Mouse (Mus musculus): ENCODE measurements around the gene Gabrb3. TPM values are rescaled to one million over a fixed set of nuclear protein-coding genes. Genes with fewer than 3 reads are reported as not detected.

Gabrb3 gene
- polyA plus RNA-seq, 1 experiment from 2014 or later, result 67.4 TPM

DNA sequence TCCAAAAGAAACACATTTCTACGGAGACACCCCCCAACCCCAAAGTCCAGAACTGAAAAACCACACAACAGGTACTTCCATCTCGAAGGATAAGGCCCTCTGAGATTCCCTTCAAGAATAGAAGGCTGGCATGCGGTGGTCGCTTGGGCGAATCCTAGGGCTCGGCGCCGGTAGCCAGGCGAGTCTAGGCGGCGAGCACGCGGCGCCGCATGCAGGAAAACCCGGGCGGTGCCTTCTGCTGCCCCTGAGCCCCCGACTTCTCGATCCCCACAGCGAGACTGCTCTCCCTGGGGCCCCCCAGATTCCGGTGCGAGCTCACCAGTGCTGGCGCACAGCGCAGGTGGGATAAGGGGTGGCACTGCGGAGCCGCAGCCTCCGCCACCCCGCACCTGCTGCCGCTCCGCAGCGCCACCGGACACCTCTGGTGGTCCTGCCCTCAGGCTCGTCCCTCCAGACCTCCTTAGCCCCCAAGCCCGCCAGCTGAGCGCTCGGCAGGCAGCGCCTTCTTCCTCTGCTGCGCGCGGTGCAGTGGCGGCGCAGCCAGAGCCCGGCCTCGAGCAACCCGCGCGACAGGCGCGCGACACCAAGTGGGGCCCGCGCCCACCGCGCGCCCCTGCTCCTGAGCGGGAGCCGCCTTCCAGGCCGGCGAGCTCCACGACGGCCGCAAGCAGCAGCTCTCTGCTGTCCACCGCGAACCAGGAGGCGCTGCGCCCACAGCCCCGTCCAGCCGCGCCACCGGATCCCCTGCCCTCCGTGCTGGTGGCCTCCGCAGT is 89.6 kb downstream of the Gabrb3 start:
- ATAC-seq, result peak; percentile 85
- Histone ChIP-seq H3K4me3 (ENCODE audit: low read depth, low read length) (peak overlapping the region; percentile 73), H3K9me3 (replicated peaks; ENCODE audit: control insufficient read depth, low read length, poor library complexity, severe bottlenecking) (no peaks in the 10 kb centered on the region), H3K27ac (ENCODE audit: low read length) (peak overlapping the region; percentile 60), H3K9ac (ENCODE audit: low read depth, low read length) (peak overlapping the region; percentile 85), H3K4me2 (ENCODE audit: low read length) (peak overlapping the region; percentile 73), H3K36me3 (ENCODE audit: control insufficient read depth, insufficient read depth, low read length) (no peaks in the 10 kb centered on the region), H3K4me1 (ENCODE audit: control insufficient read depth, insufficient read depth, low read length) (peaks cover 8% of the 10 kb centered on the region; the same call in 1 of the 2 replicates), H3K27me3 (ENCODE audit: control insufficient read depth, insufficient read depth, low read depth, low read length) (peaks cover 18% of the 10 kb centered on the region)
- WGBS, result under 1% methylated on average over 63 of the region's 72 CpGs

DNA sequence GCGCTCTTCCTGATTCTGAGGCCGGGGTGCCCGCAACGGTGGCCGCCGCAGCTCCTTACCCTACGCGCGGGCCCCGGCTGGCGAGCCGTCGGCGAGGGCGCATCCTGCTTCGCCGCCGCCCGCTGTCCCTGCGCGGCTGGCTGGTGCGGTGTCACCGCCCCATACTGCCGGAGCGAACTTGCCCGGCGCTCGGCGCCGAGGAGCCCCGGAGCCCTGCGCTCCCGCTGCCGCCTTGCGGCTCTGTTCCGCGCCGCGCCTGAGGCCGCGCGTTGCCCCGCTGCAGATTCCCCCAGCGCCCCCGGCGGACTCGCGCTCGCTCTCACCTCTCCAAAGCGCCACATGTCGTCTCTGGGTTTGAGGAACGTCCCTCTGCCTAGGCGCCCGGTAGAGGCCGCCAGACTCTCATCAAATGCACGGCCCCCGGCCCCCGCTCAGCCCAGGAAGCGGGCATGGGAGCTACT is 90.2 kb downstream of the Gabrb3 start, which contains the start of gene Gabra5:
Gabra5 (minus strand) TSS at position 379 of the 461 bp plus-strand sequence.
- peak within 1 kb of the TSS; percentile 60 for H3K27ac ChIP-seq (ENCODE audit: low read length)
- peak within 1 kb of the TSS; percentile 73 for H3K4me2 ChIP-seq (ENCODE audit: low read length)
- ATAC-seq, result peak; percentile 90
- H3K9me3 ChIP-seq (replicated peaks; ENCODE audit: control insufficient read depth, low read length, poor library complexity, severe bottlenecking), result no peaks in the 10 kb centered on the region
- under 1% methylated on average over 59 of the region's 59 CpGs for WGBS
- H3K4me3 ChIP-seq (ENCODE audit: low read depth, low read length), result peak within 1 kb of the TSS; percentile 73
- H3K36me3 ChIP-seq (ENCODE audit: control insufficient read depth, insufficient read depth, low read length), result no peaks in the 10 kb centered on the region
- H3K9ac ChIP-seq (ENCODE audit: low read depth, low read length), result peak within 1 kb of the TSS; percentile 85
- peaks cover 18% of the 10 kb centered on the region for H3K27me3 ChIP-seq (ENCODE audit: control insufficient read depth, insufficient read depth, low read depth, low read length)
- H3K4me1 ChIP-seq (ENCODE audit: control insufficient read depth, insufficient read depth, low read length), result peaks cover 8% of the 10 kb centered on the region; the same call in 1 of the 2 replicates

DNA sequence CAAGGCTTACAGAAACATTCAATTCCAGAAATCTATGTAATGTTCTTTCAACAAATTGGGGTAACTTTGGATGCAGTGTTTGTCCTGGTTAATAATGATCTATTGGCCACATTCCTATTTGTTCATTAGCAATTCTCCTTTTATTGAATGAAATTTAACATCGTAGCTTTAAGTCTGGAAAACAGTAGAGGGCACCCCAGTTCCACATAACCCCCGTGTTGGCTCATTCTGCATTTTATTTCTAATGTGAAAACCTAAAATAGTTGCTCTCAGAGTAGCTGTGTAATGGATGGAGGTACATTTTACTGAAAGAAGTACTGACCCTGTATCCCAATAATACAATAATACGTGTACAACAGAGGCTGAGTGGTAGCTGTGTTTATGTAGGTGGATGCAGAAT is 93.5 kb downstream of the Gabrb3 start:
- H3K9me3 ChIP-seq (replicated peaks; ENCODE audit: control insufficient read depth, low read length, poor library complexity, severe bottlenecking), result no peaks in the 10 kb centered on the region
- no peak overlapping the region for H3K27ac ChIP-seq (ENCODE audit: low read length)
- 30% methylated on average over 3 of the region's 3 CpGs for WGBS
- no peak overlapping the region for H3K4me3 ChIP-seq (ENCODE audit: low read depth, low read length)
- no peak overlapping the region for H3K4me2 ChIP-seq (ENCODE audit: low read length)
- H3K4me1 ChIP-seq (ENCODE audit: control insufficient read depth, insufficient read depth, low read length), result peaks cover 6% of the 10 kb centered on the region; the same call in 1 of the 2 replicates
- H3K9ac ChIP-seq (ENCODE audit: low read depth, low read length), result no peak overlapping the region
- no peaks in the 10 kb centered on the region for H3K36me3 ChIP-seq (ENCODE audit: control insufficient read depth, insufficient read depth, low read length)
- H3K27me3 ChIP-seq (ENCODE audit: control insufficient read depth, insufficient read depth, low read depth, low read length), result peaks cover 7% of the 10 kb centered on the region
- no peak for ATAC-seq

DNA sequence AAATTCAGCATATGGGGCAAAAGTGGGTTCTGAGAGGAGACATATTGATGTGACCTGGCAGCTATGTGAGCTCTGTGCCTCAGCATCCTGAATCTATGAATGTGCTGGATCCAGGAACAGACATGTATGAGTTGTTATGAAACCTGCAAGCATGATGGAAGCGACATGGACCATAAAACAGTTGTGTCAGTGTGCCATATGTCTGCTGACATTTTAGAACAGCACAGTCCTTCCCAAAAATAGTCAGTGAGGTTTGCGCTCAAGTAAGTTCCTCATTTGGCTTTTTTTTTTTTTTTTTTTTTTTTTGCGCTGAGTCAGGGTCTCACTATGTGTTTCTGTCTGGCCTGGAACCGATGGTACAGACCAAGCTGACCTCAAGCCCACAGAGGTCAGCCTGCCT is 110.0 kb downstream of the Gabrb3 start:
- Histone ChIP-seq H3K4me3 (ENCODE audit: low read depth, low read length) (no peak overlapping the region), H3K27ac (ENCODE audit: low read length) (no peak overlapping the region), H3K4me1 (ENCODE audit: control insufficient read depth, insufficient read depth, low read length) (no peaks in the 10 kb centered on the region), H3K4me2 (ENCODE audit: low read length) (no peak overlapping the region), H3K36me3 (ENCODE audit: control insufficient read depth, insufficient read depth, low read length) (no peaks in the 10 kb centered on the region), H3K9ac (ENCODE audit: low read depth, low read length) (no peak overlapping the region), H3K9me3 (replicated peaks; ENCODE audit: control insufficient read depth, low read length, poor library complexity, severe bottlenecking) (no peaks in the 10 kb centered on the region), H3K27me3 (ENCODE audit: control insufficient read depth, insufficient read depth, low read depth, low read length) (no peaks in the 10 kb centered on the region)
- no peak for ATAC-seq
- 87% methylated on average over 4 of the region's 4 CpGs for WGBS

DNA sequence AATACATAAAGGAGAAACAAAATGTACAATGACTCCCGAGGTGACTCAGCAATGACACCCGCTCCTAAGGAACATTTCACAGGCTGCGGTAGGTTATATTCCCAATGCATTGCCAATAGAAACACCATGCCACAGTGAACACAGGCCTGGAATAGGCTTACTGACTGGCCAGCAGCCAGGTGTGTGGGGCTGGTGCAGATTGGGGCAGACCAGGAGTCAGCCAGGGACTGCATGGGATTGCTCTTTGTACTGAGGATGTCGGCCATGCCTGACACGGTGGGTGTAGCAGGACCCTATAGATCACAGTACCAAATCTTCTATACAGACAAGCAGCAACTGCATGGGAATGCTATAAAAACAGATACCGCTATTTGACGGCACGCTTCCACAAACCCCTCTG is 110.5 kb downstream of the Gabrb3 start:
- no peak for ATAC-seq

DNA sequence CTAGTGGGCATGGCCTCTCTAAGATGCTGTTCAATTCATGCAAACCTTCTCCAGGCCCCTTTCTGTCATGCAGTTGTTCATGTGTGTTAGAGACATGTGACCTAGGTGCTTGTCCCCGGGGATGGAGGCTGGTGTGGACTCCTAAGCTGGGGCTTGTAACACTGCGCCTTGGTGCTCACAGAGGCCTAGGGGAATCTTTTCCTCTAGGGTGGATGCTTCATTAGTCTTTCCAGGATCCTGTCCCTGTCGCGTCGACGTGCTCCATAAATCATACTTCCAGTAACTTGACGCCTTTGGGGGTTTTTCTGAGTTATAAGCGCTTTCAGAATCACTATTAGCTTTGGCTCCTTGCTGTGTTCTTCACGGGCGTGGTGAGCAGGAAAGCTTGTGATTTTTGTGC is 113.2 kb downstream of the Gabrb3 start:
- 86% methylated on average over 10 of the region's 10 CpGs for WGBS

More for the DNA sequence above, 110.5 kb downstream of the Gabrb3 start:
- H3K4me2 ChIP-seq (ENCODE audit: low read length), result no peak overlapping the region
- WGBS, result 92% methylated on average over 8 of the region's 8 CpGs
- no peaks in the 10 kb centered on the region for H3K36me3 ChIP-seq (ENCODE audit: control insufficient read depth, insufficient read depth, low read length)
- H3K9me3 ChIP-seq (replicated peaks; ENCODE audit: control insufficient read depth, low read length, poor library complexity, severe bottlenecking), result no peaks in the 10 kb centered on the region
- H3K4me3 ChIP-seq (ENCODE audit: low read depth, low read length), result no peak overlapping the region
- H3K27ac ChIP-seq (ENCODE audit: low read length), result no peak overlapping the region
- H3K9ac ChIP-seq (ENCODE audit: low read depth, low read length), result no peak overlapping the region
- H3K4me1 ChIP-seq (ENCODE audit: control insufficient read depth, insufficient read depth, low read length), result no peaks in the 10 kb centered on the region
- H3K27me3 ChIP-seq (ENCODE audit: control insufficient read depth, insufficient read depth, low read depth, low read length), result no peaks in the 10 kb centered on the region

DNA sequence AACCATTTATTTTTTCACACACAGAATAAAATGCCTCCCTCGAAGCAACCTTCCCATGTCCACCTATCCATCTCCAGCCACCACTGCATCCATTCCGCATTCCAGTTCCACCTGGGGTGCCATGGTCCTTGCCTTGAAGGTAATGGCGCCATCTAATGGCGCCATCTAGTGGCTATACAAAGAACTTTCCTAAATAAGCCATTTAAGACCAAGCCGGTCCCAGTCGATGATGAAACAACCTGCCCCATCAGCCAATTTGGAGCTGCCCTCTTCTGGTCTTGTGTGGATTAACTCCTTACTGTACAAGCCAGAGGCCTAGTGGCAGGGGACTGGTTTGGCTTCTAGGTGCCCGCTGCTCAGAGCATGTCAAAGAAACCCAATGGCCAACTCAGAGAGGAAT is 119.1 kb downstream of the Gabrb3 start:
- Histone ChIP-seq H3K27ac (ENCODE audit: low read length) (no peak overlapping the region), H3K9ac (ENCODE audit: low read depth, low read length) (no peak overlapping the region), H3K9me3 (replicated peaks; ENCODE audit: control insufficient read depth, low read length, poor library complexity, severe bottlenecking) (no peaks in the 10 kb centered on the region), H3K27me3 (ENCODE audit: control insufficient read depth, insufficient read depth, low read depth, low read length) (no peaks in the 10 kb centered on the region), H3K36me3 (ENCODE audit: control insufficient read depth, insufficient read depth, low read length) (no peaks in the 10 kb centered on the region), H3K4me2 (ENCODE audit: low read length) (no peak overlapping the region), H3K4me3 (ENCODE audit: low read depth, low read length) (no peak overlapping the region), H3K4me1 (ENCODE audit: control insufficient read depth, insufficient read depth, low read length) (no peaks in the 10 kb centered on the region)
- no peak for ATAC-seq
- WGBS, result 21% methylated on average over 7 of the region's 7 CpGs

More for the DNA sequence above, 113.2 kb downstream of the Gabrb3 start:
- Histone ChIP-seq H3K4me2 (ENCODE audit: low read length) (no peak overlapping the region), H3K9ac (ENCODE audit: low read depth, low read length) (no peak overlapping the region), H3K36me3 (ENCODE audit: control insufficient read depth, insufficient read depth, low read length) (no peaks in the 10 kb centered on the region), H3K27me3 (ENCODE audit: control insufficient read depth, insufficient read depth, low read depth, low read length) (no peaks in the 10 kb centered on the region), H3K9me3 (replicated peaks; ENCODE audit: control insufficient read depth, low read length, poor library complexity, severe bottlenecking) (no peaks in the 10 kb centered on the region), H3K27ac (ENCODE audit: low read length) (no peak overlapping the region), H3K4me1 (ENCODE audit: control insufficient read depth, insufficient read depth, low read length) (no peaks in the 10 kb centered on the region), H3K4me3 (ENCODE audit: low read depth, low read length) (no peak overlapping the region)
- no peak for ATAC-seq

DNA sequence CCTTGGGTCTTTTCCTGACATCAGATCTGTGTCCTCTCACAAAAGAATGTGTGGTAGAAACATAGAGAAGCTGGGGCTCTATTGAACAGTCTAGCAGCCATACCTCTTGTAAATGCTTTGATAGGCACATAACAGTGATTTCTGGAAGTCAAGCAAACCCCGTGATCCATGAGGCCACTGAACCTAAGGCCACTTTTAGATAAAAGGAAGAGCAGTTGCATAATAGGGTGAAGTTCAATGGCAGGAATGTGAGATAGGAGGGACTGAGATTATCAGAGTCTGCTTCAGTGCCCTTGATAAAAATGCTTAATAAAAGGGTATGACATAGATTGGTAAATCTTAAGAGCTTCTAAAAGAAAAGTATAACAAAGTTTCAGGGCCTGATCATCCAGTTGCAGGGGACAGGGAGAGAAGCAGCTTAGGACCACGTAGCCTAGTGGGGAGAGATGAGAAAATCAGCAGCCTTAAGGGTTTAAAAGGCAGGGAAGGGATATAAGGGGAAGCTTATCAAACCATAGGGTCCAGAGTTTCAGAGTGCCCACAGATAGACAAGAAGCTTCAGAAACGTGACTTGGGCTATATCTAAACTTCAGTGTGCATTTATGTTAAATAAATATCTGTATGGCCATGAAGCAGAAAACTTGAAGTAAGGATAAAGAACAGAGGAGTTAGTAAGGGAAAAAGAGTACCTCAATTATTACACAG is 141.4 kb downstream of the Gabrb3 start:
- Histone ChIP-seq H3K4me1 (ENCODE audit: control insufficient read depth, insufficient read depth, low read length) (no peaks in the 10 kb centered on the region), H3K4me3 (ENCODE audit: low read depth, low read length) (no peak overlapping the region), H3K27ac (ENCODE audit: low read length) (no peak overlapping the region), H3K9me3 (replicated peaks; ENCODE audit: control insufficient read depth, low read length, poor library complexity, severe bottlenecking) (no peaks in the 10 kb centered on the region), H3K27me3 (ENCODE audit: control insufficient read depth, insufficient read depth, low read depth, low read length) (no peaks in the 10 kb centered on the region), H3K36me3 (ENCODE audit: control insufficient read depth, insufficient read depth, low read length) (no peaks in the 10 kb centered on the region), H3K9ac (ENCODE audit: low read depth, low read length) (no peak overlapping the region), H3K4me2 (ENCODE audit: low read length) (no peak overlapping the region)
- no peak for ATAC-seq
- WGBS, result 62% methylated on average over 3 of the region's 3 CpGs

DNA sequence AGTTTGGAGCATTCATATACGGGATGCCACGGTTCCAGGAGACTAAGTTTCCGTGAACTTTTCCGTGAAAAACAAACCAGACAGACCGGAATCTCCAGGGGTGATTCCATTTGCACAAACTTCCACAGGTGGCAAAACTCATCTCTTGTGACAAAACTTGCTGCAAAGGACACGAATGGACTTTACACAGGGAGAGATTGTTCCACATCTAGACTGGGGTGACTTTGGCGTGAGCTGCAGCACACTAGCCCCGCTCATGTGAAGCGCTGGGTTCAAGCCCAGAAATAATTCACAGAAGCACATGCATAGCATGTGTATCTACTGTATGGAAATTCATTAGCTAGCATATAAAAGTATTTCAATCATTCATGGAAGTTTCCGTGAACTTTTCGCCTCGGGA is 144.9 kb downstream of the Gabrb3 start:
- H3K27me3 ChIP-seq (ENCODE audit: control insufficient read depth, insufficient read depth, low read depth, low read length), result no peaks in the 10 kb centered on the region
- no peak overlapping the region for H3K9ac ChIP-seq (ENCODE audit: low read depth, low read length)
- no peak overlapping the region for H3K27ac ChIP-seq (ENCODE audit: low read length)
- no peak overlapping the region for H3K4me2 ChIP-seq (ENCODE audit: low read length)
- no peak overlapping the region for H3K4me3 ChIP-seq (ENCODE audit: low read depth, low read length)
- no peaks in the 10 kb centered on the region for H3K36me3 ChIP-seq (ENCODE audit: control insufficient read depth, insufficient read depth, low read length)
- no peaks in the 10 kb centered on the region for H3K4me1 ChIP-seq (ENCODE audit: control insufficient read depth, insufficient read depth, low read length)
- WGBS, result 94% methylated on average over 12 of the region's 12 CpGs
- ATAC-seq, result no peak
- no peaks in the 10 kb centered on the region for H3K9me3 ChIP-seq (replicated peaks; ENCODE audit: control insufficient read depth, low read length, poor library complexity, severe bottlenecking)

Data from midbrain, embryonic 16.5 days (tissue).